Comparison of ENCODE assay signal across 30 mouse cellular contexts in the genomic region with DNA sequence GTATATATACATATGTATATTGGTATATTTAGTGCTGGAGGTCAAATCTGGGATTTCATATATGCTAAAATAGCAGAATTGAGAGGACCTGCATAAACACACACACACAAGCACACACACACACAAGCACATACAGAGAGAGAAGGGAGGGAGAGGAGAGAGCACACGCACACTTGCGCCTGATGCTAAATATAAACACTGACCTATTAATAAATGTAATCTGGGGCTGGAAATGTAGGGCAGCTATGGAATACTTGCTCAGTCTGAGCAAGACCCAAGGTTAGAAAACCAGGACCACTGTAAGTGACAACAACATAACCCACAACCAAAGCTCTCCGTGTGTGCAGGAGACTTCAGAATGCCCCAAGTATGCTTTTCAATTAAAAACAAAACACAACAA. TPM values are rescaled to one million over a fixed set of nuclear protein-coding genes. Genes with fewer than 3 reads are reported as not detected.
DNase-seq lines count a peak whose midpoint lies in the region; ATAC-seq and TF ChIP-seq lines count a peak whose summit lies in the region.
"Had no signal": no experiment of that assay in that cellular context is flagged by ENCODE, and none has a peak within 500 bp of the region (broad histone marks: within the 10 kb centered on the region; RNA-seq: fewer than 3 reads in every experiment).

No protein-coding gene starts in this region.

- peaks cover 6% of the 10 kb centered on the region; the same call in 1 of the 2 replicates for H3K4me1 ChIP-seq in cerebellum, adult 2 months (ENCODE audit: control insufficient read depth, insufficient read depth, low read length)
- peaks cover 48% of the 10 kb centered on the region for H3K4me1 ChIP-seq in heart, embryonic 10.5 days
- peaks cover 10% of the 10 kb centered on the region; the same call in 1 of the 2 replicates for H3K4me1 ChIP-seq in stomach, postnatal 0 days (replicated peaks; ENCODE audit: control insufficient read depth, insufficient read depth)
- H3K4me1 ChIP-seq: forebrain, embryonic 15.5 days; hindbrain, embryonic 13.5 days; midbrain, embryonic 15.5 days had no signal

- no peak for TF ChIP-seq EP300 in stomach, postnatal 0 days (optimal IDR thresholded peaks at IDR 0.05)

- H3K27ac ChIP-seq in cerebellum, adult 2 months (ENCODE audit: insufficient read depth, low read length): peak overlapping the region; percentile 26; the same call in 1 of the 2 replicates
- peak overlapping the region; percentile 60; the same call in 1 of the 2 replicates for H3K27ac ChIP-seq in heart, embryonic 10.5 days
- 0 out of 2 replicates have a peak overlapping the region, but pooled peaks have one; percentile 20 for H3K27ac ChIP-seq in stomach, postnatal 0 days (replicated peaks)
- H3K27ac ChIP-seq: embryonic facial prominence, embryonic 12.5 days; forebrain, embryonic 10.5 days; forebrain, embryonic 15.5 days; hindbrain, embryonic 13.5 days; liver, embryonic 14.5 days; midbrain, embryonic 10.5 days; midbrain, embryonic 15.5 days; stomach, embryonic 15.5 days had no signal

- no peak for TF ChIP-seq CTCF in cerebellum, adult 2 months (IDR thresholded peaks at IDR 0.05; ENCODE audit: borderline replicate concordance, insufficient read depth, low read depth, low read length)
- no peak for TF ChIP-seq CTCF in stomach, postnatal 0 days (IDR thresholded peaks at IDR 0.05; ENCODE audit: low read depth)

- H3K9ac ChIP-seq in stomach, postnatal 0 days (ENCODE audit: low read length): no peak overlapping the region
- H3K9ac ChIP-seq: embryonic facial prominence, embryonic 12.5 days; forebrain, embryonic 15.5 days; hindbrain, embryonic 13.5 days; liver, embryonic 14.5 days; lung, embryonic 14.5 days; midbrain, embryonic 15.5 days; stomach, embryonic 15.5 days had no signal

- H3K4me3 ChIP-seq in cerebellum, adult 2 months (replicated peaks; ENCODE audit: insufficient read depth, low read depth, low read length): no peak overlapping the region
- H3K4me3 ChIP-seq in heart, embryonic 10.5 days: no peak overlapping the region
- H3K4me3 ChIP-seq in stomach, postnatal 0 days (ENCODE audit: low read depth, low read length): no peak overlapping the region
- H3K4me3 ChIP-seq: embryonic facial prominence, embryonic 12.5 days; forebrain, embryonic 10.5 days; forebrain, embryonic 15.5 days; hindbrain, embryonic 13.5 days; midbrain, embryonic 10.5 days; midbrain, embryonic 15.5 days; stomach, embryonic 15.5 days had no signal

- no peak for ATAC-seq in stomach, postnatal 0 days (ENCODE audit: low FRiP score, low TSS enrichment)
- ATAC-seq: forebrain, embryonic 15.5 days; midbrain, embryonic 15.5 days had no signal

- no peak overlapping the region for H3K4me2 ChIP-seq in stomach, postnatal 0 days (replicated peaks; ENCODE audit: low read depth)
- H3K4me2 ChIP-seq: embryonic facial prominence, embryonic 12.5 days; forebrain, embryonic 15.5 days; hindbrain, embryonic 13.5 days; lung, embryonic 14.5 days; midbrain, embryonic 15.5 days; stomach, embryonic 15.5 days had no signal

- 32% methylated on average over 3 of the region's 3 CpGs for WGBS in cerebellum, adult 2 months
- WGBS in heart, embryonic 10.5 days: 66% methylated on average over 3 of the region's 3 CpGs
- WGBS in stomach, postnatal 0 days: 56% methylated on average over 3 of the region's 3 CpGs

- H3K36me3 ChIP-seq in heart, embryonic 10.5 days: peaks cover 17% of the 10 kb centered on the region
- no peaks in the 10 kb centered on the region for H3K36me3 ChIP-seq in stomach, postnatal 0 days (ENCODE audit: control insufficient read depth, insufficient read depth, low read length)
- H3K36me3 ChIP-seq: forebrain, embryonic 10.5 days; midbrain, embryonic 15.5 days; stomach, embryonic 15.5 days had no signal

- peak in 1 of 2 experiments; percentile 62 for DNase-seq in cerebellum, adult 2 months
- DNase-seq in cerebellum, adult 9-10 months: no peak
- DNase-seq in heart, embryonic 10.5 days (ENCODE audit: low spot score): no peak
- no peak for DNase-seq in heart, adult 11 months
- DNase-seq in retina, adult 2 months (ENCODE audit: low read depth, low spot score): peak; percentile 50
- DNase-seq in retina, postnatal 1 day: no peak
- DNase-seq in stomach, postnatal 0 days (ENCODE audit: low spot score): no peak
- DNase-seq in MN1 (ENCODE audit: low spot score): no peak
- DNase-seq: adrenal gland, adult 8-10 months; cerebellum, adult 9-11 months; embryo, embryonic 11 days; gastrocnemius, postnatal 10 days; kidney, adult 11 months; kidney, postnatal 14 days; liver; lung, embryonic 14.5 days; thymus, postnatal 25 days had no signal

- H3K27me3 ChIP-seq in cerebellum, adult 2 months (ENCODE audit: control insufficient read depth, insufficient read depth, low read length): no peaks in the 10 kb centered on the region
- H3K27me3 ChIP-seq in heart, embryonic 10.5 days (ENCODE audit: insufficient read depth, poor library complexity, severe bottlenecking): no peaks in the 10 kb centered on the region
- no peaks in the 10 kb centered on the region for H3K27me3 ChIP-seq in stomach, postnatal 0 days (ENCODE audit: control insufficient read depth, insufficient read depth, low read length)
- H3K27me3 ChIP-seq: CH12.LX; embryonic facial prominence, embryonic 12.5 days; forebrain, embryonic 15.5 days; hindbrain, embryonic 13.5 days; midbrain, embryonic 15.5 days; stomach, embryonic 15.5 days had no signal

- TF ChIP-seq POLR2A in cerebellum, adult 2 months (IDR thresholded peaks at IDR 0.05; ENCODE audit: borderline replicate concordance, insufficient read depth, low read length): no peak

- H3K9me3 ChIP-seq in heart, embryonic 10.5 days: no peaks in the 10 kb centered on the region
- H3K9me3 ChIP-seq in stomach, postnatal 0 days (ENCODE audit: control insufficient read depth, low read length): no peaks in the 10 kb centered on the region
- H3K9me3 ChIP-seq: embryonic facial prominence, embryonic 12.5 days; forebrain, embryonic 10.5 days; forebrain, embryonic 15.5 days; hindbrain, embryonic 13.5 days; midbrain, embryonic 10.5 days; midbrain, embryonic 15.5 days; stomach, embryonic 15.5 days had no signal

RNA-seq across cellular contexts. Expression of a gene that starts 23.7 kb away (rescaled TPM):
- polyA plus RNA-seq in cerebellum, adult 2 months (2012; rRNA removed): 26.1 and 27.3 TPM in 2 replicates
- 99.8 and 135 TPM in 2 replicates for polyA plus RNA-seq in heart, embryonic 10.5 days (2016; fragmentation: Nextera tagmentation; extraction: Ambion mirVana)
- polyA plus RNA-seq in stomach, postnatal 0 days (2015; fragmentation: Nextera tagmentation; extraction: Ambion mirVana): 281 and 313 TPM in 2 replicates

RNA-seq across cellular contexts. Expression of a gene that starts 33.2 kb away (rescaled TPM):
- polyA plus RNA-seq in cerebellum, adult 2 months (2012; rRNA removed): 0.86 TPM in 1 of 2 replicates, not detected in the other
- not detected in 2 replicates for polyA plus RNA-seq in heart, embryonic 10.5 days (2016; fragmentation: Nextera tagmentation; extraction: Ambion mirVana)
- polyA plus RNA-seq in stomach, postnatal 0 days (2015; fragmentation: Nextera tagmentation; extraction: Ambion mirVana): not detected in 2 replicates
- polyA plus RNA-seq: C2C12; embryonic facial prominence, embryonic 12.5 days; forebrain, embryonic 10.5 days; forebrain, embryonic 15.5 days; kidney, embryonic 14.5 days; limb, embryonic 11.5 days; liver, embryonic 14.5 days; lung, embryonic 14.5 days; midbrain, embryonic 10.5 days; neural tube, embryonic 11.5 days had no signal
